In genomic region chr14:79893241-79893640, GRCm38 (mm10) we compare ENCODE assay signal across 18 mouse cellular contexts.
"Had no signal": no experiment of that assay in that cellular context is flagged by ENCODE, and none has a peak within 500 bp of the region (broad histone marks: within the 10 kb centered on the region; RNA-seq: fewer than 3 reads in every experiment).

No protein-coding gene starts in this region.

- H3K27me3 ChIP-seq: liver, embryonic 13.5 days; liver, embryonic 15.5 days; lung, embryonic 15.5 days; megakaryocyte, embryonic 14.5 days; stomach, embryonic 15.5 days had no signal

- H3K9ac ChIP-seq: liver, embryonic 13.5 days; liver, embryonic 15.5 days; liver, postnatal 0 days; lung, embryonic 15.5 days; midbrain, embryonic 12.5 days; stomach, embryonic 15.5 days had no signal

- ATAC-seq: liver, postnatal 0 days; lung, postnatal 0 days had no signal

- H3K4me1 ChIP-seq: liver, embryonic 13.5 days; liver, embryonic 15.5 days; megakaryocyte, embryonic 14.5 days; stomach, embryonic 15.5 days had no signal

- DNase-seq: liver, embryonic 13.5 days; liver, postnatal 0 days; lung, adult 2 months; lung, postnatal 14 days; lung, postnatal 36 days; midbrain, embryonic 14.5 days; right cerebral cortex, postnatal 14 days; thymus, adult 2 months; thymus, postnatal 25 days; thymus, postnatal 4 days had no signal

- H3K4me3 ChIP-seq: liver, embryonic 13.5 days; liver, embryonic 15.5 days; lung, embryonic 15.5 days; megakaryocyte, embryonic 14.5 days; midbrain, embryonic 12.5 days; stomach, embryonic 15.5 days had no signal

- H3K4me2 ChIP-seq: liver, embryonic 13.5 days; liver, embryonic 15.5 days; lung, embryonic 15.5 days; midbrain, embryonic 12.5 days; stomach, embryonic 15.5 days had no signal

- H3K36me3 ChIP-seq: liver, embryonic 13.5 days; liver, embryonic 15.5 days; lung, embryonic 15.5 days; midbrain, embryonic 12.5 days; stomach, embryonic 15.5 days had no signal

- H3K9me3 ChIP-seq: liver, embryonic 13.5 days; liver, embryonic 15.5 days; lung, embryonic 15.5 days; midbrain, embryonic 12.5 days; stomach, embryonic 15.5 days had no signal

- H3K27ac ChIP-seq: liver, embryonic 13.5 days; liver, embryonic 15.5 days; lung, embryonic 15.5 days; macrophage; midbrain, embryonic 12.5 days; stomach, embryonic 15.5 days; stomach, postnatal 0 days had no signal
